Mouse (Mus musculus) lung, embryonic 15.5 days (tissue): ENCODE results near the gene Synpo2. TPM values are rescaled to one million over a fixed set of nuclear protein-coding genes. Genes with fewer than 3 reads are reported as not detected.

ENCODE experiments used
- ATAC-seq: fragments of 200-750 bp; cut with Nextera tagmentation; 2 replicates; pipeline ENCODE4 v1.8.0; 2017; ENCODE audit warnings: moderate number of reproducible peaks, borderline replicate concordance; ENCODE audit not compliant: low FRiP score, low TSS enrichment; ENCODE audit errors: extremely low read depth
- H3K27ac ChIP-seq: fragments of 300-500 bp; sonication (generic); 2 replicates; pipeline ENCODE4 v1.5.1; 2015; ENCODE audit warnings: moderate library complexity, mild to moderate bottlenecking, inconsistent platforms
- H3K27me3 ChIP-seq: fragments of 300-500 bp; sonication (generic); 2 replicates; pipeline ENCODE4 v1.6.1; 2015; ENCODE audit warnings: inconsistent platforms
- H3K36me3 ChIP-seq: fragments of 300-500 bp; sonication (generic); 2 replicates; pipeline ENCODE4 v1.6.1; 2015; ENCODE audit warnings: inconsistent platforms
- H3K4me1 ChIP-seq: fragments of 300-500 bp; sonication (generic); 2 replicates; pipeline ENCODE4 v1.6.1; 2015; ENCODE audit warnings: inconsistent platforms
- H3K4me2 ChIP-seq: fragments of 300-500 bp; sonication (generic); 2 replicates; pipeline ENCODE4 v1.6.1; 2015; ENCODE audit warnings: inconsistent platforms, mild to moderate bottlenecking, moderate library complexity
- H3K4me3 ChIP-seq: fragments of 300-500 bp; sonication (generic); 2 replicates; pipeline ENCODE4 v1.5.1; 2015; ENCODE audit warnings: mild to moderate bottlenecking, inconsistent platforms
- H3K9ac ChIP-seq: fragments of 300-500 bp; sonication (generic); 2 replicates; pipeline ENCODE4 v1.6.1; 2015; ENCODE audit warnings: inconsistent platforms
- H3K9me3 ChIP-seq: fragments of 300-500 bp; sonication (generic); 2 replicates; pipeline ENCODE4 v1.6.1; 2016; ENCODE audit warnings: inconsistent platforms
- WGBS: fragments of 180-500 bp; shearing (Covaris S2); methylation state at CpG from one replicate; pipeline ENCODE4 v1.1.7; 2015; 5-methylcytosine and 5-hydroxymethylcytosine counted together
- polyA plus RNA-seq: library from polyadenylated mRNA; unstranded; fragments of >200 nt; fragmentation: Nextera tagmentation; extraction: Ambion mirVana; gene quantifications from 2 replicates; pipeline ENCODE4 v1.2.1, GENCODE M21; 2015

Gene Synpo2
- polyA plus RNA-seq, 1 experiment from 2014 or later: 11.3 TPM

DNA sequence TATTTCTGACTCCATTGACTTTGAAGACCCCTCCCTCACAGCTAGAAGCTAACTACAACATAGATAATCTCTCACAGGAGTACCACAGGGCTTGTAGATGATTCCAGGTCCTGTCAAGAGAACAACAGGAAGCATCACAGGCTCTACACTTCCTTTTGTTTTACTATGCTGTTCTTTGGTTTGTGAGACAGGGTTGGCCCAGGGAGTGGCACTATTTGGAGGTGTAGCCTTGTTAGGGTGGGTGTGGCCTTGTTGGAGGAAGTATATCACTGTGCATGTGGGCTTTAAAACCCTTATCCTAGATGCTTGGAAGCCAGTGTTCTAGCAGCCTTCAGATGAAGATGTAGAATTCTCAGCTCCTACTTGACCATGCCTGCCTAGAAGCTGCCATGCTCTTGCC lies 160.9 kb downstream of the Synpo2 start:
- H3K36me3 ChIP-seq: no peaks in the 10 kb centered on the region
- no peak overlapping the region for H3K9ac ChIP-seq
- no peak overlapping the region for H3K27ac ChIP-seq
- H3K27me3 ChIP-seq: no peaks in the 10 kb centered on the region
- no peak for ATAC-seq
- H3K9me3 ChIP-seq: no peaks in the 10 kb centered on the region
- peaks cover 6% of the 10 kb centered on the region; the same call in 1 of the 2 replicates for H3K4me1 ChIP-seq
- no peak overlapping the region for H3K4me2 ChIP-seq
- H3K4me3 ChIP-seq: no peak overlapping the region

DNA sequence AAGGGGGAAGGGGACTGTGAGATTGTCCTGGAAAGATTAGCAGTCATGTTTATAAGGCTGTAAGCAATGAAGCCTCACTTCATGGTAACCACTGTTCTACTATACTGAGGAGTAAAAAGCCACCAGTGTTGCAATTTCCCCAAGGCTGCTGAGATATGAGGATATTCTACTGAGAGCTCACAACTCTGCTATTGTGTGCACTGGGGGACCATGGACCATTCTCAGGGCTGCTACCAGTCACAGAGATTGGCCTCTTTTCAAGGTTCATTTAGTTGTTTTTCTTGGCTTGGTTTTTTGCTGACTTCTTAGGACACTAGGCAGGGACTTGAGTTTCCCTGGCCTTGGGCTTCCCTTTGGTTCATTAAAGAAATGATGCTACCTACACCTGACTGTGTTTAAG lies 162.6 kb downstream of the Synpo2 start:
- ATAC-seq: no peak
- Histone ChIP-seq H3K4me1 (peaks cover 6% of the 10 kb centered on the region; the same call in 1 of the 2 replicates), H3K4me3 (no peak overlapping the region), H3K9me3 (no peaks in the 10 kb centered on the region), H3K27ac (no peak overlapping the region), H3K9ac (no peak overlapping the region), H3K27me3 (no peaks in the 10 kb centered on the region), H3K4me2 (no peak overlapping the region), H3K36me3 (no peaks in the 10 kb centered on the region)

DNA sequence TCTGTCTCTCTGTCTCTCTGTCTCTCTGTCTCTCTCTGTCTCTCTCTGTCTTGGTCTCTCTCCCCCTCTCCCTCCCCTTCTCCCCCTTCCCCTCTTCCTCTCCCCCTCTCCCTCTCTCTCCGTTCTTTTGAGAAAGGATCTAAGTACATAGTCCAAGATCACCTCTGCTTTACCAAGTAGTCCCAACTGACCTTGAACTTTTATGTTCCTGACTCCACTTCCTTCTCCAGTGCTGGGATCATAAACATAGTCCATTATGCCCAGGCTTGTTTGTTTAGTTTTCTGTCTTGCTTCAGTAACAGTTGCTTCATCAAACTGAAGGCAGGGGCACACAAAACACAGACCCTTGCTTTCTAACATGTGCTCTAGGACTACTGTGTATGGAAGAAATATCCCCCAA lies 163.5 kb downstream of the Synpo2 start:
- no peaks in the 10 kb centered on the region for H3K9me3 ChIP-seq
- H3K4me3 ChIP-seq: no peak overlapping the region
- H3K27me3 ChIP-seq: no peaks in the 10 kb centered on the region
- H3K36me3 ChIP-seq: no peaks in the 10 kb centered on the region
- H3K27ac ChIP-seq: no peak overlapping the region
- H3K4me2 ChIP-seq: no peak overlapping the region
- H3K4me1 ChIP-seq: peaks cover 6% of the 10 kb centered on the region; the same call in 1 of the 2 replicates
- H3K9ac ChIP-seq: no peak overlapping the region
- WGBS: no CpG with 5 or more reads among the region's 1 CpGs
- no peak for ATAC-seq

DNA sequence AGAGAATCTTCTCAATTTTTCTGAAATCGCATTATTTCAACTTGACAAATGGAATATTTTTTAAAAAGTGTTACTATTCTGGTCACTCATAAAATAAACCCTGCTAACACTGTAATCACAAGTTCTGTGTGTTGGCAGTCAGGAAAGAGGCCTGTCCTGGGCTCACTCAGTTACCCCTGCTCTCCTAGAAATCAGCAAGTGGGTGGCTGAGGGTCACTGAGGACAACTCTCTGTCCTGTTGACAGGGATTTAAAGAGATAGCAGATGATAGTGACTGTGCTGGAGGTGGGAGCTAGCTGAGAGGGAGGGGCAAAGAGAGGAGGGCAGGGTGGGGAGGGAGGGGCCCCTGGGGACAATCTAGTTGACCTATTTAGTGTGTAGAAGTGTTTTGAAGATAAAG lies 165.0 kb downstream of the Synpo2 start:
- Histone ChIP-seq H3K4me2 (no peak overlapping the region), H3K9me3 (no peaks in the 10 kb centered on the region), H3K27me3 (no peaks in the 10 kb centered on the region), H3K9ac (no peak overlapping the region), H3K36me3 (no peaks in the 10 kb centered on the region), H3K4me1 (peaks cover 8% of the 10 kb centered on the region), H3K4me3 (no peak overlapping the region), H3K27ac (no peak overlapping the region)
- WGBS: 87% methylated on average over 1 of the region's 1 CpGs
- ATAC-seq: no peak

DNA sequence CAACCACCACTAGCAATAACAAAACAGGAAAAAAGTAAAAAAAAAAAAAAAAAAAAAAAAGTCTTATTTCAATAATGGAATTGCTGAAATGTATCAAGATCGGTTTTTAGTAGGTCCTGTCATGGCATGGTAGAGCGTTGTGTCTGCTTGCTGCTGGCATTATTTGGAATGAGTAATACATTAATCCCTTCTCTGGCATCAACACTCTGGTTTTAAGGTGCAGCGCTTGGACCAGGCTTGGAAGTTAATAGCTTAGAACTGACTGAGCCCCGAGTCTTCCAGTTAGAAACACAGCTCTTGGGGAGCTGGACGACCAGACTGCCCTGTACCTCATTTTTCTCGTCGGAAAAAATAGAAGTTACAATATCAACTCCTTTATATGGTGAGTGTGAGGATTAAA lies 169.1 kb downstream of the Synpo2 start:
- Histone ChIP-seq H3K4me1 (peaks cover 24% of the 10 kb centered on the region), H3K9ac (no peak overlapping the region), H3K27me3 (no peaks in the 10 kb centered on the region), H3K36me3 (no peaks in the 10 kb centered on the region), H3K4me3 (no peak overlapping the region), H3K9me3 (no peaks in the 10 kb centered on the region), H3K4me2 (no peak overlapping the region), H3K27ac (no peak overlapping the region)
- ATAC-seq: no peak
- WGBS: 87% methylated on average over 7 of the region's 7 CpGs

DNA sequence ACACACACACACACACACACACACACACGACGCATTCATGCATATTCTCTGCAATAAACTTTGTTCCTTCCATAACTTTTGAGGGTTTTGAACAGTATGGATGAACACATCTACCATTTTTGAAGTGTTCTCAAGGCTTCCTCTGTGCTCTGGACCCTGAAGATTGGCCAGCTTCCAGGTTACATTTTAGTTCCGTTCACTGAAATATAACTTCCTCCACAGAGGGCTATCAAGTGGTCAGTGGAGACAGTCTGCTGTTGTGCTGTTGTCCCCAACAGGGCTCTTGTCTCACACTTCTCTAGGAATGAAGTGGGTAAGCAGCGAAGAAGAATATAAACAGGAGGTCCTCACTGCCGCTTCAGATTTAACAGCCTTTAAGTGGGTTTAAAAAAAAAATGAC lies 170.5 kb downstream of the Synpo2 start:
- Histone ChIP-seq H3K27me3 (no peaks in the 10 kb centered on the region), H3K9me3 (no peaks in the 10 kb centered on the region), H3K36me3 (no peaks in the 10 kb centered on the region), H3K4me2 (no peak overlapping the region), H3K4me3 (no peak overlapping the region), H3K9ac (no peak overlapping the region), H3K27ac (no peak overlapping the region), H3K4me1 (peaks cover 24% of the 10 kb centered on the region)
- no peak; the same call in 1 of the 2 replicates for ATAC-seq
- WGBS: 27% methylated on average over 5 of the region's 5 CpGs

DNA sequence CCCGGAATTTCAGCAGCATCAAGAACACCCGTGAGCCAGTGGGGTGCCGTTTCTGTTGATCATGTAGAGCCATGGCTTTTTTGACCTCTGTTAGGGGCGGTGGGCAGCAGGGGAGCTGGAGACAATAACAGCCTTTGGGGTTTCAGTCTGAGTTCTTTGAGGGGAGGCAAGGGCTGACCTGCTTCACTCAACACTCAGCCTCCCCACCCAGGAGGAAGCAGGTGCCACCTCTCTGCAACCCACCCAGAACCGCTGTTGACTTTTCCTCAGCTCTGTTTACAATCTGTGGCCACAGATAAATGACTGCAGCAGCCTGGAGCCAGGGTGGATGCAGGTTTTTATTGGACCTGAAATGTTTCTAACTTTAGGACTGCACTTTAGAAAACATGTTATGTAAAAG lies 171.8 kb downstream of the Synpo2 start:
- H3K4me2 ChIP-seq: no peak overlapping the region
- no peaks in the 10 kb centered on the region for H3K27me3 ChIP-seq
- H3K4me3 ChIP-seq: no peak overlapping the region
- H3K4me1 ChIP-seq: peaks cover 24% of the 10 kb centered on the region
- no peak for ATAC-seq
- WGBS: 10% methylated on average over 5 of the region's 5 CpGs
- no peaks in the 10 kb centered on the region for H3K9me3 ChIP-seq
- H3K27ac ChIP-seq: no peak overlapping the region
- H3K36me3 ChIP-seq: no peaks in the 10 kb centered on the region
- no peak overlapping the region for H3K9ac ChIP-seq

DNA sequence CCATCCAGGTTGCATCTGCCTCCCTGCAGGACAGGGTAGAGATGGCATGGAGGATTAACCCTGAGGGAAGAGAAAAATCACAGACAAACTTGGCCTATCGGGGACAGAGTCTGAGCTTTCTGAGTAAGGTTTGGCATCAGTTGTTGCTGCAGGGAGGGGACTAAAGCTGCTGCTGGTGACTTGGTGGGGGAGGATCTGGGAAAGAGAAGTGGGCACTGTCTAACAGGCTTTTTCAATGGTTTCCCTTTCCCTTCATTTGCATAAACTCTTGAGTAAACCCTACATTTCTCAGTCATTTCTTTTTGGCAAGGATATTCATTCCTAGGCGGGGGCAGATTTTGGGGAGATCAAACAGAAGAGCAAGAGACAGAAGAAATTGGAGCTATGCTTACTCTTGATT lies 174.0 kb downstream of the Synpo2 start:
- no peak overlapping the region for H3K4me2 ChIP-seq
- no peak overlapping the region for H3K27ac ChIP-seq
- no peaks in the 10 kb centered on the region for H3K9me3 ChIP-seq
- H3K9ac ChIP-seq: no peak overlapping the region
- 67% methylated on average over 2 of the region's 2 CpGs for WGBS
- no peaks in the 10 kb centered on the region for H3K27me3 ChIP-seq
- H3K4me1 ChIP-seq: peaks cover 24% of the 10 kb centered on the region
- ATAC-seq: no peak
- no peak overlapping the region for H3K4me3 ChIP-seq
- no peaks in the 10 kb centered on the region for H3K36me3 ChIP-seq

DNA sequence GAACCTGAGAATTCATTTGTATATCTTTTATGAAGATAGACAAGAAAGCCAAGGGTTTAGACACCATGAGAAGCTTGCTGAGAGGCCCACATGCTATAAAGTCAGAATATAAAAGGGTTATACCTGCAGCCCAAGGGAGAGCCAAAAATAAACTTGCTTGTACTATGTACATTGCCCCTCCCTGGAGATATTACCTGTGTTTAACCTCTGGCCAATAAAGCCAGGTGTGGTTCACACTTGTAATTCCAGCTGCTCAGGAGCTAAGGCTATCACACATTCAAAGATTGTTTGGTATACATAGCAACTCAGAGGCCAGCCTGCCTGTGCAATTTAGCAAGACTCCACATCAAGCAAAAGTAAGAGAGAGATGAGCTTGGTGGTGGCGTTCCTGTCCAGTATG lies 177.1 kb downstream of the Synpo2 start:
- 93% methylated on average over 1 of the region's 1 CpGs for WGBS

DNA sequence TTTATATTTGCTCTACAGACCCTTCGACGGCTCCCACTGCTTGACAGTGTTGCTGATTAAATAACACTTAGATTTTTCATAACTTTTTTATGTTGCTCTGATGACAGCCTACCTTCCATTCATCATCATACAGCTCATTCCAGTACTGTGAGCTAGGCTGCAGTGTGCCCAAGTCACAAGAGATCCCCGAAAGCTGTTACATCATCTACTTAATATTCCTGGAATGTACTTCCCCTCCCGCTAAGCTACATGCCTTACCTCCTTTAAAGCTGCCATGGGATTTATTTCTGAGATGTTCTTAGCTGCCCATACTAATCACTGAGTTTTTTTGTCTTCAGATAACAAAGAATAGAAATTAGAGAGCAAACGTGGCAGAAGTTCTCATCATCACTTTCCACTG lies 181.8 kb downstream of the Synpo2 start:
- no peaks in the 10 kb centered on the region for H3K36me3 ChIP-seq
- no peaks in the 10 kb centered on the region; the same call in 1 of the 2 replicates for H3K9me3 ChIP-seq
- peak; percentile 75; the same call in 1 of the 2 replicates for ATAC-seq
- H3K4me3 ChIP-seq: no peak overlapping the region
- 25% methylated on average over 5 of the region's 5 CpGs for WGBS
- peaks cover 9% of the 10 kb centered on the region; the same call in 1 of the 2 replicates for H3K4me1 ChIP-seq
- H3K27me3 ChIP-seq: no peaks in the 10 kb centered on the region
- H3K27ac ChIP-seq: 0 out of 2 replicates have a peak overlapping the region, but pooled peaks have one; percentile 26
- H3K9ac ChIP-seq: no peak overlapping the region
- H3K4me2 ChIP-seq: no peak overlapping the region

More for the DNA sequence above, 177.1 kb downstream of the Synpo2 start:
- H3K27ac ChIP-seq: no peak overlapping the region
- no peaks in the 10 kb centered on the region for H3K36me3 ChIP-seq
- no peak for ATAC-seq
- H3K4me3 ChIP-seq: no peak overlapping the region
- peaks cover 5% of the 10 kb centered on the region; the same call in 1 of the 2 replicates for H3K4me1 ChIP-seq
- H3K27me3 ChIP-seq: no peaks in the 10 kb centered on the region
- no peak overlapping the region for H3K4me2 ChIP-seq
- no peaks in the 10 kb centered on the region for H3K9me3 ChIP-seq
- no peak overlapping the region for H3K9ac ChIP-seq

DNA sequence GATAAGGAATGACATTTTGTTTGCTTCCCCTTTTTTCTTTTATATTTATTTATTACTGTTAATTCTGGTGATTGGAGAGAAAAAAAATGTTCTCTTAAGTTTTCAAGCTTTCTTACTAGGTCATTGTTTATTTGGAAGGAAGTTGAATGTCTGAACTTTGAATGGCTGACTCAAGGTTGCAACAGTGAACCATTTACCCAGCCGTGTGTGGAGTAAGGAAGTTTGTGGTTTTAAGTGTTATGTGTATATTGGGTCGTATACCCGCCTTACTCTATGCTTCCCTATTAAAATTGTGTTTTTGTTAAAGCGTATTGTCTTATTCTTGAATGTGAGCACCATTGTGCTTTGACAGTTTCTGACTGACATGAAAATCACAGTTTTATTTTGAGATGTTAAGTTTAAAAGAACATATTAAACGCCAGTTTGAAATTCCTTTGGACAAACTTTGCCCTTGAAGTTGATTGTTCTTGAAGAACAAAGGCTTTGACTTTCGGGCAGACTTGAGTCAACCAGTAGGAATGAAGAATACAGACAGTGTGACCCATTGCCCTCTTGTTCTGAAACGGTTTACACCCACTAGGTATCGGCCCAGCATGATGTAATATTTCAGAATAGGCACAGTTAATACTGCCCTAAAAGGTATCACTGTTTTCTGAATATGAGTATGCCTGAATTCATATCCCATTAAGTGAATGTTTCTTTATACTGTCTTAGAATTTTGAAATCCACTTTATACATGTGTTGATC lies 182.6 kb downstream of the Synpo2 start:
- Histone ChIP-seq H3K36me3 (no peaks in the 10 kb centered on the region), H3K9ac (no peak overlapping the region), H3K27ac (no peak overlapping the region), H3K4me3 (no peak overlapping the region), H3K9me3 (no peaks in the 10 kb centered on the region; the same call in 1 of the 2 replicates), H3K27me3 (no peaks in the 10 kb centered on the region), H3K4me1 (peaks cover 9% of the 10 kb centered on the region; the same call in 1 of the 2 replicates), H3K4me2 (no peak overlapping the region)
- peak; percentile 49; the same call in 1 of the 2 replicates for ATAC-seq
- WGBS: 45% methylated on average over 8 of the region's 8 CpGs

DNA sequence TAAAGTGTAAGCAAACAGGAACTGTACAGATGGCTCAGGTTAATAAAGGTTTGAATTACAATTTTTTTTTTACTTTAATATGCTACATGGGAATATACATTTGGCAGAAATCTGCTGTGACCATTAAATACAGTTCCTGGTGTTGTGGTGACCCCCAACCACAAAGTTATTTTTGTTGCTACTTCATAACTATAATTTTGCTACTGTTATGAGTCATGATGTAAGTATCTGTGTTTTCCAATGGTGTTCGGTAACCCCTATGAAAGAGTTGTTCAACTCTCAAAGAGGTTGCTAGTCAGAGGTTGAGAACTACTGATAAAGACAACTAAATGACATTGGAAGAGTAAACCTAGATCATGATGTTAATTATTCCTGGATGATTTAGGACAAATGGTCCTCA lies 193.6 kb downstream of the Synpo2 start:
- Histone ChIP-seq H3K27me3 (no peaks in the 10 kb centered on the region), H3K4me3 (no peak overlapping the region)
- 91% methylated on average over 1 of the region's 1 CpGs for WGBS

More for the DNA sequence above, 193.6 kb downstream of the Synpo2 start:
- no peaks in the 10 kb centered on the region for H3K9me3 ChIP-seq
- H3K27ac ChIP-seq: no peak overlapping the region
- no peaks in the 10 kb centered on the region for H3K4me1 ChIP-seq
- no peaks in the 10 kb centered on the region for H3K36me3 ChIP-seq
- no peak for ATAC-seq
- no peak overlapping the region for H3K4me2 ChIP-seq
- H3K9ac ChIP-seq: no peak overlapping the region
